Mouse (Mus musculus) small intestine, adult 2 months (tissue): ENCODE data around the gene Ccdc63. TPM values are rescaled to one million over a fixed set of nuclear protein-coding genes. Genes with fewer than 3 reads are reported as not detected.

Source experiments
- H3K27ac ChIP-seq: fragments of 200-500 bp; 2 replicates; pipeline ENCODE4 v1.5.1; 2012; ENCODE audit warnings: low read depth, low read length, control low read depth, inconsistent platforms; ENCODE audit not compliant: insufficient read depth
- H3K27me3 ChIP-seq: fragments of 200-500 bp; 2 replicates; pipeline ENCODE4 v1.6.1; 2012; ENCODE audit warnings: mild to moderate bottlenecking, moderate library complexity, low read length, inconsistent platforms; ENCODE audit not compliant: control insufficient read depth, insufficient read depth
- H3K36me3 ChIP-seq: fragments of 200-500 bp; 2 replicates; pipeline ENCODE4 v1.6.1; 2012; ENCODE audit warnings: mild to moderate bottlenecking, low read length, control low read depth, inconsistent platforms; ENCODE audit not compliant: control insufficient read depth, insufficient read depth
- H3K4me1 ChIP-seq: fragments of 200-500 bp; 2 replicates; pipeline ENCODE4 v1.6.1; 2012; ENCODE audit warnings: low read length, inconsistent platforms, mixed read lengths; ENCODE audit not compliant: control insufficient read depth, insufficient read depth, insufficient read length
- H3K4me3 ChIP-seq: fragments of 200-500 bp; 2 replicates; pipeline ENCODE4 v1.5.1; 2012; ENCODE audit warnings: low read depth, mild to moderate bottlenecking, control low read depth, inconsistent platforms, low read length, moderate library complexity
- CTCF ChIP-seq: fragments of 200-500 bp; IDR thresholded peaks from 2 replicates; pipeline ENCODE4 v1.5.1; 2012; ENCODE audit warnings: low read depth, mild to moderate bottlenecking, control low read depth, inconsistent platforms, low read length, moderate library complexity, mixed read lengths; ENCODE audit not compliant: insufficient replicate concordance, insufficient read length; ENCODE audit errors: extremely low read depth
- POLR2A ChIP-seq: fragments of 200-500 bp; IDR thresholded peaks from 2 replicates; pipeline ENCODE4 v1.6.1; 2012; ENCODE audit warnings: low read depth, mild to moderate bottlenecking, control low read depth, inconsistent platforms, low read length, moderate library complexity
- WGBS: fragments of 180-500 bp; shearing (Covaris S2); methylation state at CpG from one replicate; pipeline ENCODE4 v1.1.7; 2018; 5-methylcytosine and 5-hydroxymethylcytosine counted together
- polyA plus RNA-seq: library from polyadenylated mRNA; depleted of rRNA; stranded (reverse); fragments of >200 nt; gene quantifications from 2 replicates; pipeline ENCODE4 v1.2.3, GENCODE M21; 2012

Gene Ccdc63
- polyA plus RNA-seq, 1 experiment, result 0.10 TPM

- Histone ChIP-seq H3K4me1 (peaks cover 25% of the 10 kb centered on the region), H3K36me3 (no peaks in the 10 kb centered on the region), H3K27ac (peak overlapping the region; percentile 23; the same call in 1 of the 2 replicates), H3K4me3 (no peak overlapping the region), H3K27me3 (no peaks in the 10 kb centered on the region)
- TF ChIP-seq CTCF (no peak), POLR2A (no peak)
- 52% methylated on average over 9 of the region's 9 CpGs for WGBS
Observed at GRCm38 (mm10) chr5:122133050-122133389, 7.6 kb downstream of the Ccdc63 start.

GRCm38 (mm10) chr5:122132167-122133049 is 8.2 kb downstream of the Ccdc63 start:
- H3K27me3 ChIP-seq, result no peaks in the 10 kb centered on the region
- H3K4me3 ChIP-seq, result peak overlapping the region; percentile 61
- H3K36me3 ChIP-seq, result no peaks in the 10 kb centered on the region
- H3K4me1 ChIP-seq, result peaks cover 19% of the 10 kb centered on the region
- no peak for TF ChIP-seq POLR2A
- TF ChIP-seq CTCF, result no peak
- H3K27ac ChIP-seq, result peak overlapping the region; percentile 45
- WGBS, result 17% methylated on average over 26 of the region's 26 CpGs

DNA sequence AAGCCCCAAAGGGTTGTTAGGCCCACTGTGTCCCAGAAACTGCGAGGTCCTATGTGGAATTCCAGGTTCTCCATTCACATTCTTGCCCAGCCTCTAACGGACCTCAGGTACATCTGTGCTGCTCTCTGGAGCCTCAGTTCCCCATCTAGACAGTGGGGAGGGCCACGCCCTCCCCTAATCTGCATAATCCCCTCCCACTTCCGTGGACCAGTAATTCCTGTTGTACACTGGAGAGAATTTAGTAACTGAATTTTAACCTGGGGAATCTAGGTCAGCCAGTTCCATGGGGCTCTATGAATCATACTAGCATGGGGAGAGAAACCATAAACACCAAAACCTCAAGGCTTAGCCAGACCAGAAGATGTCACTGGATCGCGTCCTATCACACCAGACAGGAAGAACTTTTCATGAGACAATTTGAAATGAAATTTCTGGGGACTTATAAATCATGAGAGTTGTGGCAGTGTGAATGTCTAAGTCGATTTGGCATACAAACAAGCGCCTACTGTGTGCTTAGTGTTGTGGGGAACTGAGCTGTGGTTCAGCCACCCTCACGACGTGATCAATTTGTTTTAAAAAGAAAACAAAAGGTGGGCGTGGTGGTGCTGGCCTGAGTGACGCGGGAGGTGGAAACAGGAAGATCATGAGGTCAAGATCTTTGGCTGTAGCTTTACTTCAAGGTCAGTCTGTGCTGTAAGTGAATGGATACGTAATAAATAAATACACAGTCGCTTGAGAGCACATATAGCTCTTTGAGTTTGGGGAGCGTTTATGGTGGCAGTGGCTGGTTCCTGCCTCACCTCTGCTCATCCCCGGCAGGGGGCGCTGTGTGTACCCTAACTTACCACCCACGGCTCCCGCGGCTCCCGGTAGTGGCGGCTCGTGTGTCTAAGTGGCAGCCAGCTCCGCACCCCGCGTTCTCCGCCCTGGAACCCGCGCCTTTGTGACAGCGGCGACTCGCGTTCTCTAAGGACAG is 9.3 kb downstream of the Ccdc63 start:
- peaks cover 17% of the 10 kb centered on the region for H3K4me1 ChIP-seq
- peak overlapping the region; percentile 61 for H3K4me3 ChIP-seq
- H3K36me3 ChIP-seq, result no peaks in the 10 kb centered on the region
- WGBS, result 6% methylated on average over 34 of the region's 34 CpGs
- H3K27ac ChIP-seq, result peak overlapping the region; percentile 45
- TF ChIP-seq POLR2A (peak; percentile 67; the same call in 1 of the 2 replicates), CTCF (peak; percentile 94)
- no peaks in the 10 kb centered on the region for H3K27me3 ChIP-seq

- TF ChIP-seq CTCF (no peak), POLR2A (no peak)
- no peaks in the 10 kb centered on the region for H3K36me3 ChIP-seq
- H3K4me3 ChIP-seq, result no peak overlapping the region
- WGBS, result 89% methylated on average over 11 of the region's 11 CpGs
- H3K27me3 ChIP-seq, result no peaks in the 10 kb centered on the region
- peaks cover 9% of the 10 kb centered on the region for H3K4me1 ChIP-seq
- no peak overlapping the region for H3K27ac ChIP-seq
Observed at GRCm38 (mm10) chr5:122130341-122130998, 10.2 kb downstream of the Ccdc63 start.

- WGBS, result 29% methylated on average over 16 of the region's 16 CpGs
- no peaks in the 10 kb centered on the region for H3K36me3 ChIP-seq
- H3K27ac ChIP-seq, result no peak overlapping the region
- TF ChIP-seq CTCF, result peak; percentile 46; the same call in 1 of the 2 replicates
- TF ChIP-seq POLR2A, result no peak
- no peaks in the 10 kb centered on the region for H3K27me3 ChIP-seq
- peaks cover 5% of the 10 kb centered on the region for H3K4me1 ChIP-seq
- H3K4me3 ChIP-seq, result no peak overlapping the region
Observed at GRCm38 (mm10) chr5:122129068-122129655, 11.5 kb downstream of the Ccdc63 start.

- Histone ChIP-seq H3K36me3 (no peaks in the 10 kb centered on the region), H3K4me1 (no peaks in the 10 kb centered on the region; the same call in none of the 2 replicates), H3K4me3 (no peak overlapping the region), H3K27ac (no peak overlapping the region), H3K27me3 (no peaks in the 10 kb centered on the region)
- no peak for TF ChIP-seq POLR2A
- WGBS, result 49% methylated on average over 8 of the region's 8 CpGs
Observed at GRCm38 (mm10) chr5:122125211-122125760, 15.3 kb downstream of the Ccdc63 start.
